Mouse (Mus musculus) intestine, embryonic 14.5 days (tissue): ENCODE results near the gene Ryr3. TPM values are rescaled to one million over a fixed set of nuclear protein-coding genes. Genes with fewer than 3 reads are reported as not detected.

Source experiments
- ATAC-seq: fragments of 200-750 bp; cut with Nextera tagmentation; replicated peaks from 2 replicates; pipeline ENCODE4 v1.8.0; 2017; ENCODE audit warnings: low read depth, moderate number of reproducible peaks, moderate TSS enrichment, moderate library complexity; ENCODE audit not compliant: low FRiP score, low TSS enrichment
- DNase-seq: peaks from one replicate; pipeline ENCODE4 v3.0.0-alpha.2; 2018; ENCODE audit warnings: low spot score
- H3K27ac ChIP-seq: fragments of 300-500 bp; sonication (generic); 2 replicates; pipeline ENCODE4 v1.5.1; 2014; ENCODE audit warnings: low read depth, mild to moderate bottlenecking, control low read depth
- H3K27me3 ChIP-seq: fragments of 300-500 bp; sonication (generic); replicated peaks from 2 replicates; pipeline ENCODE4 v1.6.1; 2014; ENCODE audit warnings: low read length, control low read depth; ENCODE audit not compliant: control insufficient read depth, insufficient read depth
- H3K36me3 ChIP-seq: fragments of 300-500 bp; sonication (generic); 2 replicates; pipeline ENCODE4 v1.6.1; 2014; ENCODE audit warnings: low read length, control low read depth; ENCODE audit not compliant: control insufficient read depth, insufficient read depth
- H3K4me1 ChIP-seq: fragments of 300-500 bp; sonication (generic); replicated peaks from 2 replicates; pipeline ENCODE4 v1.6.1; 2014; ENCODE audit warnings: low read length, control low read depth, mixed read lengths; ENCODE audit not compliant: control insufficient read depth, insufficient read depth
- H3K4me2 ChIP-seq: fragments of 300-500 bp; sonication (generic); 2 replicates; pipeline ENCODE4 v1.6.1; 2014; ENCODE audit warnings: low read length
- H3K4me3 ChIP-seq: fragments of 300-500 bp; sonication (generic); 2 replicates; pipeline ENCODE4 v1.5.1; 2014; ENCODE audit warnings: low read depth, low read length, control low read depth, mixed read lengths
- H3K9ac ChIP-seq: fragments of 300-500 bp; sonication (generic); 2 replicates; pipeline ENCODE4 v1.6.1; 2014; ENCODE audit warnings: mild to moderate bottlenecking, low read length
- H3K9me3 ChIP-seq: fragments of 300-500 bp; sonication (generic); 2 replicates; pipeline ENCODE4 v1.6.1; 2016; ENCODE audit warnings: low read length, control low read depth; ENCODE audit not compliant: control insufficient read depth
- WGBS: fragments of 180-500 bp; shearing (Covaris S2); extraction: QIAGEN DNeasy Blood & Tissue Kit; methylation state at CpG from one replicate; pipeline ENCODE4 v1.1.7; 2014; 5-methylcytosine and 5-hydroxymethylcytosine counted together
- polyA plus RNA-seq: library from polyadenylated mRNA; unstranded; fragments of >200 nt; fragmentation: Nextera tagmentation; extraction: Ambion mirVana; gene quantifications from 2 replicates; pipeline ENCODE4 v1.2.1, GENCODE M21; 2014

Gene Ryr3
- polyA plus RNA-seq, 1 experiment from 2014 or later = 3.1 TPM

DNA sequence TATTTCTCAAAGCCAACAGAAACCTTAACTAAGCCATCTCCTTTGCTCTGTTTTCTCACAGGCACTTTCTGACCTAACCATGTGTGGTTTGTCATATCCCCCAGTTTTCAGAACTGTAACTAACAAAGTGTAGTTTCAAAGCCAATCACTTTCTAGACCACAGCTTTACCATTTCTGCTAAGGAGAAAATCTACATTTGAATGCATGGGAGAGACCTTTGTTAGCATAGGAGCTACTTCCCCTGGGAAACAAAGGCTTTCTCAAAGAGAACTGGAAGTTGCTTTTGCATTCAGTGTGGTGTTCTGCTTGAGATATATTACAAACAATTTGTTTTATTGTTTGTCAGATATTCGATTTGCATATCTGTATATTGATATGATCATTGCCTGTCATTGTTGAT, 285.1 kb downstream of the Ryr3 start:
- DNase-seq = no peak
- no peak overlapping the region for H3K27ac ChIP-seq
- ATAC-seq = no peak
- no peaks in the 10 kb centered on the region for H3K9me3 ChIP-seq
- H3K4me2 ChIP-seq = no peak overlapping the region
- no peaks in the 10 kb centered on the region for H3K4me1 ChIP-seq
- no peaks in the 10 kb centered on the region for H3K36me3 ChIP-seq
- 47% methylated on average over 1 of the region's 1 CpGs for WGBS
- H3K27me3 ChIP-seq = no peaks in the 10 kb centered on the region
- H3K9ac ChIP-seq = no peak overlapping the region
- no peak overlapping the region for H3K4me3 ChIP-seq

DNA sequence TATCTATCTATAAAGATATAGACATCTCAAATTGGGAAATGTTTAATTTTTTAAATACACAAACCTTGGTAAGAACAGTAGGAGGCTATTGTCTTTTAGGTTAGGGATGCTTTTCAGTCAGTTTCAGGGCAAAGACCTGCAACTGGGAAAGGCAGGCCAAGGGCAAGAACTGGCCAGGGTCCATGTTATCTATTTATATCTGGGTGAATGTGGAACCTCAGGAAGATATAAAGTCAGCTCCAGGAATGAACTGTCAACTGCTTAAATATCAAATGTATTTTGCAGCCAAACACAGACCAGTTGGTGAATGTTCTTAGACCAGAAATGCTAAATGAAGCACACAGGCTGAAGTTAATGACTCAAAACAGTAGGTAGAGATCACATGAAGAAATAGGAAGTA, 303.1 kb downstream of the Ryr3 start:
- Histone ChIP-seq H3K27me3 (no peaks in the 10 kb centered on the region), H3K27ac (no peak overlapping the region), H3K9me3 (no peaks in the 10 kb centered on the region), H3K36me3 (no peaks in the 10 kb centered on the region), H3K4me3 (no peak overlapping the region), H3K9ac (no peak overlapping the region), H3K4me2 (no peak overlapping the region), H3K4me1 (no peaks in the 10 kb centered on the region)
- DNase-seq (no peak), ATAC-seq (no peak)

DNA sequence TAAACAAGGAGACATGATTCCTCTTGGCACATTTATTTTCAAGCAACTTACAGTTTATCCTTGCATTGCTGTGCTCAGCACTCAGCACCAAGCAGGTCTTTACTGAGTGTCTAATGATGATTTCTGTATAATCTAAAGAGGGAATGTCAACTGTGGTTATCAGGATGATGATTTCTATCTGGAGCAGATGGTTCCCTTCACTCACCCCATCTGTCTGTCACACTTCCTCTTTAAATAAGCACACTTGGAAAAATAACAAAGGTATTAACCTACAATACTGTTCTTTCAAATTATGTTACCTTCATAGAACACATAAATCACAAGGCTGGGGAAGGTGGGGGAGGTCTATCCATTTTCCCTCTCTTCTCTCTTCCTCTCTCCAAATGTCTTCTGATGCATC, 304.3 kb downstream of the Ryr3 start:
- ATAC-seq (no peak), DNase-seq (no peak)
- no peak overlapping the region for H3K9ac ChIP-seq
- H3K4me1 ChIP-seq = no peaks in the 10 kb centered on the region
- H3K4me2 ChIP-seq = no peak overlapping the region
- H3K9me3 ChIP-seq = no peaks in the 10 kb centered on the region
- no peak overlapping the region for H3K27ac ChIP-seq
- no peak overlapping the region for H3K4me3 ChIP-seq
- H3K27me3 ChIP-seq = no peaks in the 10 kb centered on the region
- no peaks in the 10 kb centered on the region for H3K36me3 ChIP-seq

DNA sequence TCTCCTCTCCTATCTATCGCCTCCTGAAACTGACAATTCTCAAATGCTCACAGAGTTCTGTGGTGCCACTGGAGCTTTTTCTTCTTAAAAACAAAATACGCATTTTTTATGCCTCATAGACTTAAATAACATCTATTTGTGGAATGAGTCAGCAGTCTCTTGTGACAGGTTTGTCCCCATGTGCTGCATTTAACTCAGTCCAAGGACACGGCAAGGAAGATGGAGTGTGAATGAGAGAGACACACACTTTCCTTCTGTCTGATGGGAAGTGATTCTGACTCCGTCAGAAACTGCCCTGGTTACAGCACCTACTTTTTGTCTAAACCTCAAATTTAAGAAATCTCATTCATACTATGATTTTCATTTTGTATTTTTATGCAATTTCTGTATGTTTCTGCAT, 306.3 kb downstream of the Ryr3 start:
- H3K4me3 ChIP-seq = no peak overlapping the region
- WGBS = 83% methylated on average over 4 of the region's 4 CpGs
- no peak overlapping the region for H3K9ac ChIP-seq
- no peaks in the 10 kb centered on the region for H3K9me3 ChIP-seq
- no peak overlapping the region for H3K27ac ChIP-seq
- no peaks in the 10 kb centered on the region for H3K36me3 ChIP-seq
- H3K4me2 ChIP-seq = no peak overlapping the region
- H3K27me3 ChIP-seq = no peaks in the 10 kb centered on the region
- DNase-seq (no peak), ATAC-seq (no peak)
- H3K4me1 ChIP-seq = no peaks in the 10 kb centered on the region

DNA sequence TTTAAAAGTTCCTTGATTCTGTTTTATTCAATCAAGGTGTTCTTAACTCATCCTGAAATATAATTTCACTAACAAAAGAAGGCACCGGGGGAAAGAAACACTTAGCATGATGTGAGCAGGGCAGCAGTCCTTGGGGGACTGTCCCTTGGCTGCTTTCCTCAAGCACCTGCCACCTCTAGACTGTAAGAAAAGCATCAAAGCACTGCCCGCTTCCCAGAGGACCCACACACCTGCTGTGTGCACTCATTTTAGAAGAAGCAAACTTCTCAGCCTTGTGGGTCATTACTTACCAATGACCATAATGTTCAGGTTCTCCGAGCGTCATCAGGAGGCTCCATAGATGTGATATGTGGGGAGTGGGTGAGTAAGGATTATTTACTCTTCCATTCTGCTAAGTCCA, 307.8 kb downstream of the Ryr3 start:
- Histone ChIP-seq H3K4me2 (no peak overlapping the region), H3K9ac (no peak overlapping the region), H3K4me1 (no peaks in the 10 kb centered on the region), H3K27ac (no peak overlapping the region), H3K4me3 (no peak overlapping the region), H3K27me3 (no peaks in the 10 kb centered on the region), H3K36me3 (no peaks in the 10 kb centered on the region), H3K9me3 (no peaks in the 10 kb centered on the region)
- ATAC-seq (no peak), DNase-seq (no peak)
- WGBS = 87% methylated on average over 4 of the region's 4 CpGs

DNA sequence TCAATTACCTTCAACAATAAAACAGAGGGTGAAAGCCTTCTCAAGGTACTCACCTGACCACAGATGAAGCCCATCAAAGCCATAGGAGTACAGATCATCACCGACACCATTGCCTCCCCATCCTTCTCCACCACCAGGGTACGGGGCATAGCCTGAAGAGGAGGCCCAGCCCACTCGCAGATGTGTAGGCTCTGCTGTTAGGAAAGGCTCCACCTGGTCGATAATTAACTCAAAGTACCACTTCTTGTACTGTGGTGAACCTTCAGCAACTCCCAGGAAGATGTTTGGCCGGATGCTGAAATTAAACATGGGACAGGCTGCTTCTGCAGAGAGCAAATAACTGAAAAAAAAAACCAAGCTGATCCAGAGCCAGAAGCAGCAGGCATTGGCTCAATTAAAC, 316.1 kb downstream of the Ryr3 start:
- Histone ChIP-seq H3K27ac (no peak overlapping the region), H3K4me2 (no peak overlapping the region), H3K36me3 (no peaks in the 10 kb centered on the region), H3K27me3 (no peaks in the 10 kb centered on the region), H3K4me3 (no peak overlapping the region), H3K4me1 (no peaks in the 10 kb centered on the region), H3K9ac (no peak overlapping the region), H3K9me3 (no peaks in the 10 kb centered on the region)
- ATAC-seq (no peak), DNase-seq (no peak)
- 63% methylated on average over 5 of the region's 5 CpGs for WGBS

DNA sequence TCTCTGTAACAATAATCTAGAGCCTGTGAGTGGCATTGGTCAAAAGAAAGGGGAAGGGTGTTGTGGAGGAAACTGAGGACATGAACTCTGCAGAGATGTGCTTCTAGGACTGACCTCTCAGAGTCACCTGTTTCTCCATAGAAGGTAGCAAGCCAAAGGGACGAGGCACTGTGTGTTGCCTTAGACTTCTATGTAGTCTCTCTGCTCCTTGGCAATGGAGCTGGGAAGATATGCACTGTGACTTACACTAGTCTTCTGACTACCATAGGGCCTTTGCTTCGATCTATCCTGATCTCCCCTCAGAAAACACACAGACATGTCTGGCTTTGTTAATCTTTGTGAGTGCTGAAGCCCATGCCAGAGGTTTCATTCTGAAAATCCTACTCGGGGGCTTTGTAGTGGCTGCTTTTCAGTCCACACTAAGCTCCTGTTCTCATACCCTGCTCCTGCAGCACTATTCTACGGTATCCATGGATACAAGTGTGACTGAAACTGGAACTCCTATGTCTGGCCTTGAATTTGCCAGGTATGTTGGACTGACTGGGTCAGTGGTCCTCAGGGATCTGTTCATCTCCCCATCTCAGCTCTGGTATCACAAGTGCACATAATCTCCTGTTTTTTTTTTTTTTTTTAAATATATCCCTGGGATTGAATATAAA, 332.3 kb downstream of the Ryr3 start:
- Histone ChIP-seq H3K9me3 (no peaks in the 10 kb centered on the region), H3K9ac (no peak overlapping the region), H3K27me3 (no peaks in the 10 kb centered on the region), H3K27ac (no peak overlapping the region), H3K36me3 (no peaks in the 10 kb centered on the region), H3K4me3 (no peak overlapping the region), H3K4me2 (no peak overlapping the region), H3K4me1 (no peaks in the 10 kb centered on the region)
- DNase-seq (no peak), ATAC-seq (no peak)
- WGBS = 71% methylated on average over 4 of the region's 4 CpGs

DNA sequence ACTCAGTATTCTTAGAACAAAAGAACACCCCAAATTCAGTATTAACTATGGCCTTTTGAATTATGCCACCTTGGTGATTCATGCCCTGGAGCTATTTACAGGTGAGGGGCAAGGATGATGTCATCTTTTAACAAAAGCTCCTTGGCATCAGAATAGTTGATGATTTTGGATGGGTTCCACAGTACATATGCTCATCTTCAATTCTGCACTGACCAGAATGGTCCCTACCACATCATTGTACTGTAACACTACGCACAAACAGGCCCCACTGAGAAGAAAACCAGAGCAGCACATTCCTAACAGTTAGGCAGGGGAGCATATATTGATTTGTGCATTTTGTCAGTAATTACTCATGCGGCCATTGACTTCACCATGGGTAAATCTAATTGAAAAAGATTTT, 335.1 kb downstream of the Ryr3 start:
- no peak for DNase-seq
- no peak for ATAC-seq
- H3K9me3 ChIP-seq = no peaks in the 10 kb centered on the region
- WGBS = 67% methylated on average over 2 of the region's 2 CpGs
- no peak overlapping the region for H3K4me2 ChIP-seq
- no peak overlapping the region for H3K9ac ChIP-seq
- H3K27me3 ChIP-seq = no peaks in the 10 kb centered on the region
- no peaks in the 10 kb centered on the region for H3K36me3 ChIP-seq
- H3K4me1 ChIP-seq = no peaks in the 10 kb centered on the region
- H3K27ac ChIP-seq = no peak overlapping the region
- no peak overlapping the region for H3K4me3 ChIP-seq

DNA sequence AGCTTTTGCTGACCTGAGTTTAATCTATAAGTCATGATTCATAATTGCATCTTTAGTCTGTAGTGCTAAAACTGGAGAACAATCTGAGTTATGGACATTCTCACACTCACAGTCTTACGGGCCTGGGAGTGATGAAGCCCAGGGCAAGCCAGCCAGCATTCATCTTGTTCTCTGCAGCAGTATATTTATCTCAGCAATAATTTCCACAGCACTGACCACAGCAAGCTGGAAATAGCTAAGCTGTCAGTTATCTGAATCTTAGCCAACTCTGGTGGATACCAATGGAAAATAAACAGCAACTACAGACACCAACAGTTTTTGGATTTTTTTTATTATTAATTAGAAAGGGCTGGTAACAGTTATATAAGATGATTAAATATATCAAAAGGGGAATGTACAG, 335.5 kb downstream of the Ryr3 start:
- Histone ChIP-seq H3K27ac (no peak overlapping the region), H3K9ac (no peak overlapping the region), H3K36me3 (no peaks in the 10 kb centered on the region), H3K4me3 (no peak overlapping the region), H3K9me3 (no peaks in the 10 kb centered on the region), H3K27me3 (no peaks in the 10 kb centered on the region), H3K4me1 (no peaks in the 10 kb centered on the region), H3K4me2 (no peak overlapping the region)
- ATAC-seq (no peak), DNase-seq (no peak)
- 66% methylated on average over 1 of the region's 1 CpGs for WGBS
